Mouse (Mus musculus) limb, embryonic 15.5 days (tissue): ENCODE data around the gene Tctn1. TPM values are rescaled to one million over a fixed set of nuclear protein-coding genes. Genes with fewer than 3 reads are reported as not detected.
A peak's percentile ranks its signal among the peaks of the same experiment; 100 is the strongest.

Source experiments
- ATAC-seq: fragments of 200-750 bp; cut with Nextera tagmentation; 2 replicates; pipeline ENCODE4 v1.8.0; 2017; ENCODE audit warnings: low read depth, moderate TSS enrichment; ENCODE audit not compliant: insufficient number of reproducible peaks, low FRiP score, low TSS enrichment
- H3K27ac ChIP-seq: fragments of 300-500 bp; sonication (generic); 2 replicates; pipeline ENCODE4 v1.5.1; 2015; ENCODE audit warnings: moderate library complexity, mild to moderate bottlenecking, inconsistent platforms
- H3K27me3 ChIP-seq: fragments of 300-500 bp; sonication (generic); 2 replicates; pipeline ENCODE4 v1.6.1; 2015; ENCODE audit warnings: inconsistent platforms
- H3K36me3 ChIP-seq: fragments of 300-500 bp; sonication (generic); 2 replicates; pipeline ENCODE4 v1.6.1; 2015; ENCODE audit warnings: inconsistent platforms
- H3K4me1 ChIP-seq: fragments of 300-500 bp; sonication (generic); 2 replicates; pipeline ENCODE4 v1.6.1; 2015; ENCODE audit warnings: inconsistent platforms
- H3K4me2 ChIP-seq: fragments of 300-500 bp; sonication (generic); 2 replicates; pipeline ENCODE4 v1.6.1; 2015; ENCODE audit warnings: mild to moderate bottlenecking, inconsistent platforms
- H3K4me3 ChIP-seq: fragments of 300-500 bp; sonication (generic); 2 replicates; pipeline ENCODE4 v1.5.1; 2015; ENCODE audit warnings: mild to moderate bottlenecking, inconsistent platforms
- H3K9ac ChIP-seq: fragments of 300-500 bp; sonication (generic); 2 replicates; pipeline ENCODE4 v1.6.1; 2015; ENCODE audit warnings: inconsistent platforms
- H3K9me3 ChIP-seq: fragments of 300-500 bp; sonication (generic); 2 replicates; pipeline ENCODE4 v1.6.1; 2016; ENCODE audit warnings: inconsistent platforms
- WGBS: fragments of 180-500 bp; shearing (Covaris S2); methylation state at CpG from one replicate; pipeline ENCODE4 v1.1.7; 2015; 5-methylcytosine and 5-hydroxymethylcytosine counted together
- polyA plus RNA-seq: library from polyadenylated mRNA; unstranded; fragments of >200 nt; fragmentation: Nextera tagmentation; extraction: Ambion mirVana; gene quantifications from 2 replicates; pipeline ENCODE4 v1.2.1, GENCODE M21; 2015

The Tctn1 gene
- polyA plus RNA-seq, 1 experiment from 2014 or later, result 5.7 TPM

GRCm38 (mm10) chr5:122295113-122295935, 31.1 kb upstream of the Tctn1 start:
- WGBS, result 78% methylated on average over 14 of the region's 14 CpGs
- Histone ChIP-seq H3K27ac (no peak overlapping the region), H3K4me1 (peaks cover 18% of the 10 kb centered on the region), H3K9ac (no peak overlapping the region), H3K4me3 (no peak overlapping the region), H3K9me3 (no peaks in the 10 kb centered on the region), H3K27me3 (no peaks in the 10 kb centered on the region), H3K36me3 (no peaks in the 10 kb centered on the region), H3K4me2 (no peak overlapping the region)
- no peak for ATAC-seq

GRCm38 (mm10) chr5:122294219-122294735, 30.0 kb upstream of the Tctn1 start:
- Histone ChIP-seq H3K4me3 (no peak overlapping the region), H3K9ac (no peak overlapping the region), H3K27me3 (no peaks in the 10 kb centered on the region), H3K9me3 (no peaks in the 10 kb centered on the region), H3K36me3 (no peaks in the 10 kb centered on the region), H3K4me2 (no peak overlapping the region), H3K4me1 (peaks cover 10% of the 10 kb centered on the region), H3K27ac (no peak overlapping the region)
- WGBS, result 92% methylated on average over 3 of the region's 3 CpGs
- no peak for ATAC-seq

GRCm38 (mm10) chr5:122293131-122293530, 28.9 kb upstream of the Tctn1 start:
- 73% methylated on average over 6 of the region's 6 CpGs for WGBS

GRCm38 (mm10) chr5:122291553-122292339, 27.5 kb upstream of the Tctn1 start:
- no peaks in the 10 kb centered on the region for H3K27me3 ChIP-seq
- no peak overlapping the region for H3K9ac ChIP-seq
- H3K27ac ChIP-seq, result no peak overlapping the region
- peaks cover 11% of the 10 kb centered on the region; the same call in 1 of the 2 replicates for H3K36me3 ChIP-seq
- no peak for ATAC-seq
- H3K4me2 ChIP-seq, result no peak overlapping the region
- H3K4me3 ChIP-seq, result no peak overlapping the region
- H3K9me3 ChIP-seq, result no peaks in the 10 kb centered on the region
- 74% methylated on average over 17 of the region's 17 CpGs for WGBS
- peaks cover 13% of the 10 kb centered on the region for H3K4me1 ChIP-seq

More at GRCm38 (mm10) chr5:122293131-122293530, 28.9 kb upstream of the Tctn1 start:
- Histone ChIP-seq H3K4me3 (no peak overlapping the region), H3K4me2 (no peak overlapping the region), H3K27me3 (no peaks in the 10 kb centered on the region), H3K27ac (no peak overlapping the region), H3K9me3 (no peaks in the 10 kb centered on the region), H3K4me1 (peaks cover 13% of the 10 kb centered on the region), H3K9ac (no peak overlapping the region), H3K36me3 (peaks cover 4% of the 10 kb centered on the region; the same call in 1 of the 2 replicates)
- ATAC-seq, result no peak

- Histone ChIP-seq H3K4me1 (peaks cover 15% of the 10 kb centered on the region), H3K27me3 (no peaks in the 10 kb centered on the region), H3K4me3 (no peak overlapping the region), H3K9me3 (no peaks in the 10 kb centered on the region), H3K27ac (no peak overlapping the region), H3K9ac (no peak overlapping the region), H3K4me2 (no peak overlapping the region), H3K36me3 (peaks cover 11% of the 10 kb centered on the region; the same call in 1 of the 2 replicates)
- WGBS, result 66% methylated on average over 6 of the region's 6 CpGs
- no peak for ATAC-seq
These were observed 26.9 kb upstream of the Tctn1 start for GRCm38 (mm10) chr5:122291149-122291548.

GRCm38 (mm10) chr5:122288147-122288811, 24.0 kb upstream of the Tctn1 start:
- Histone ChIP-seq H3K27me3 (no peaks in the 10 kb centered on the region), H3K4me1 (peaks cover 29% of the 10 kb centered on the region), H3K9ac (no peak overlapping the region), H3K4me3 (no peak overlapping the region), H3K4me2 (no peak overlapping the region), H3K36me3 (peaks cover 11% of the 10 kb centered on the region; the same call in 1 of the 2 replicates), H3K9me3 (no peaks in the 10 kb centered on the region), H3K27ac (no peak overlapping the region)
- ATAC-seq, result no peak
- 58% methylated on average over 4 of the region's 4 CpGs for WGBS

GRCm38 (mm10) chr5:122287026-122287425, 22.8 kb upstream of the Tctn1 start:
- H3K4me3 ChIP-seq, result no peak overlapping the region
- no peak overlapping the region for H3K27ac ChIP-seq
- peaks cover 24% of the 10 kb centered on the region for H3K4me1 ChIP-seq
- WGBS, result 87% methylated on average over 4 of the region's 4 CpGs
- ATAC-seq, result no peak
- no peak overlapping the region for H3K9ac ChIP-seq
- H3K4me2 ChIP-seq, result no peak overlapping the region
- H3K9me3 ChIP-seq, result no peaks in the 10 kb centered on the region
- no peaks in the 10 kb centered on the region for H3K27me3 ChIP-seq
- H3K36me3 ChIP-seq, result peaks cover 11% of the 10 kb centered on the region; the same call in 1 of the 2 replicates

GRCm38 (mm10) chr5:122286191-122286590, 21.9 kb upstream of the Tctn1 start:
- Histone ChIP-seq H3K4me1 (peaks cover 23% of the 10 kb centered on the region), H3K27me3 (no peaks in the 10 kb centered on the region), H3K4me3 (peak overlapping the region; percentile 96; the same call in 1 of the 2 replicates), H3K9ac (no peak overlapping the region), H3K27ac (no peak overlapping the region), H3K9me3 (no peaks in the 10 kb centered on the region), H3K36me3 (peaks cover 11% of the 10 kb centered on the region; the same call in 1 of the 2 replicates), H3K4me2 (peak overlapping the region; percentile 96; the same call in 1 of the 2 replicates)
- no peak for ATAC-seq
- WGBS, result 85% methylated on average over 10 of the region's 10 CpGs

- ATAC-seq, result no peak
- peak overlapping the region; percentile 96 for H3K4me3 ChIP-seq
- 58% methylated on average over 7 of the region's 7 CpGs for WGBS
- no peaks in the 10 kb centered on the region for H3K9me3 ChIP-seq
- no peaks in the 10 kb centered on the region for H3K27me3 ChIP-seq
- peaks cover 24% of the 10 kb centered on the region for H3K4me1 ChIP-seq
- H3K36me3 ChIP-seq, result peaks cover 11% of the 10 kb centered on the region; the same call in 1 of the 2 replicates
- no peak overlapping the region for H3K9ac ChIP-seq
- peak overlapping the region; percentile 96 for H3K4me2 ChIP-seq
- no peak overlapping the region for H3K27ac ChIP-seq
These were observed 21.5 kb upstream of the Tctn1 start for GRCm38 (mm10) chr5:122285767-122286150.

GRCm38 (mm10) chr5:122285029-122285766, 20.9 kb upstream of the Tctn1 start:
- Histone ChIP-seq H3K36me3 (peaks cover 11% of the 10 kb centered on the region; the same call in 1 of the 2 replicates), H3K4me1 (peaks cover 30% of the 10 kb centered on the region), H3K27me3 (no peaks in the 10 kb centered on the region), H3K4me2 (peak overlapping the region; percentile 96), H3K27ac (peak overlapping the region; percentile 76), H3K4me3 (peak overlapping the region; percentile 96), H3K9me3 (no peaks in the 10 kb centered on the region), H3K9ac (peak overlapping the region; percentile 78)
- ATAC-seq, result peak; percentile 18; the same call in 1 of the 2 replicates
- under 1% methylated on average over 34 of the region's 34 CpGs for WGBS
